Mouse (Mus musculus) left cerebral cortex, postnatal 4 days (tissue): Measurements from ENCODE around the gene Ifi214. TPM values are rescaled to one million over a fixed set of nuclear protein-coding genes. Genes with fewer than 3 reads are reported as not detected.
"Not testable (repeated sequence)": the region's sequence is repeated elsewhere in the genome, so short reads cannot be mapped to it uniquely, and the experiment has no call there.

Source experiments
- DNase-seq: peaks from one replicate; pipeline ENCODE4 v3.0.0-alpha.2; 2022
- intact Hi-C: fragments of 180-260 bp; cut with DNase I; formaldehyde crosslinking; loops from one replicate; pipeline ENCODE4 v1.15.1; 2025
- microRNA-seq: library from miRNA; unstranded; fragments of <30 nt; microRNA quantifications from one replicate; pipeline ENCODE4 v1.2.0, GENCODE M21; 2022
- total RNA-seq, 2 experiments: library from RNA; stranded (reverse); gene quantifications; 2 replicates each; pipeline ENCODE4 v1.2.3; 2021

The Ifi214 gene
- not detected for total RNA-seq

DNA sequence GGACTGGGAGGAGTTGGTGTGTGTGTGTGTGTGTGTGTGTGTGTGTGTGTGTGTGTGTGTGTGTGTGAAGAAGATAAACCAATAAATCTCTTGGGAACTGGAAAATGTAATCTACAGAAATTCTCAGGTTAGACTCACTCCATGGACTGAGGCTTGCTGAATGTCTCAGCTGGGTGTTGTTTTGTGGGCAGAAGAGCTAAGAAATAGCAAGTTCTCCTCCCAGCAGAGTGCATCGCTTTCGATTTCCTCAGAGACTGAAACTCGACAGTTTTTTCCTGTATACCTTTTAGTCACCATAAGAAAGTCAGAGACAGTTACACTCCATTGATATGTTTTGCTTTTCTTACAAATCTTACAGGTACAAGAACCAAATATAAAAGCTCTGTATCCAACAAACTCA is at the start of gene Ifi214:
Gene Ifi214, minus strand, starts transcription at position 167 of the 400 bp plus-strand sequence.
- DNase-seq, intact Hi-C loops: not testable (repeated sequence)

DNA sequence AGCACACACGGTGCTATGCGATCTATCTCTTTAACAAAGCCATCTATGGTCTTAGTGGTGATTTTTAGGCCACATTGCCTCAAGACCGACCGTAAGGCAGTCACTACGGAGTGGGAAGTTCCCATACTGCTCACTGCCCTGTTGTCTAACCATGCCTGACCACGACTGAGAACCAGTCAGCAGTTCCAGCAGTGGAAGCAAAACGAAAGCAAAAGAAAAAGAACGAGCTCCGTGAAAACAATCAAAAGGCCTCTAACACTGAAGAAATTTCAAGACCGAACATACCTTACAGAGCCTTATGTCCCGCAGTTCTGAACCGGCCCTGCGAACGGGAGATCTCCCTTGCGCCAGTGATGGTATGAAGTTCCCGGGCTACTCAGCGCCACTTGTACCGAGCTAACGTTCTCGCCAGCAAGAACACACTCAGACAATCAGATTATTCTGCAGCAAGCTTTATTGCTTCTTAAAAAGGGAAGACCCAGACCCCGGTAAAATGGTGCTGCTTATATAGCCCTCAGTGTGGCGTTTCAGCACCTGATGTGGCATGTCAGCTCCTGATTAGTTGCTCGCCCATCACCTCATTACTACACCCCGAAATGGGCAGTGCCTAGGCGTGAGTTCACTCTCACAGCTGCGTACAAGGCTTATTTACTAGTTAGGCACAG is 44.3 kb upstream of the Ifi214 start:
- intact Hi-C loops = no loop called here
- no peak for DNase-seq

DNA sequence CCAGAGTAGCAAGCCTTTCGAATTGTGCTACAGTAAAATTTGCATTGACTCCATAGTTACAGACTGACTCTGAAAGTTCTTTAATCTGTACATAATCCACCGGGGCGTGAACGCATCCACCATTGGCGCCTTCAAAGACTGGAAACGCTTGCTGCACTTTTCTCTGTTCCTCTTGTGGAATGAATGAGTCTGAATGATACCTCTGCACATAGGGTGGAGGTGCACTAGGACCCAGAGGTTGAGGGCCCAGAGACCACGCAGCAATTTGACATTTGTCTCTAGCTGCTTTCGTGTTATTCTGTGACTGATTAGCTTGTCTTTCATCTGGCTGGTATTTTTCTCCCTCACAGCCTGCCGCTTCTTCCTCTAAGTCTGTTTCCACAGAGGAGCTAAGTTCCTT is 43.3 kb upstream of the Ifi214 start:
- intact Hi-C loops = no loop called here
- no peak for DNase-seq

DNA sequence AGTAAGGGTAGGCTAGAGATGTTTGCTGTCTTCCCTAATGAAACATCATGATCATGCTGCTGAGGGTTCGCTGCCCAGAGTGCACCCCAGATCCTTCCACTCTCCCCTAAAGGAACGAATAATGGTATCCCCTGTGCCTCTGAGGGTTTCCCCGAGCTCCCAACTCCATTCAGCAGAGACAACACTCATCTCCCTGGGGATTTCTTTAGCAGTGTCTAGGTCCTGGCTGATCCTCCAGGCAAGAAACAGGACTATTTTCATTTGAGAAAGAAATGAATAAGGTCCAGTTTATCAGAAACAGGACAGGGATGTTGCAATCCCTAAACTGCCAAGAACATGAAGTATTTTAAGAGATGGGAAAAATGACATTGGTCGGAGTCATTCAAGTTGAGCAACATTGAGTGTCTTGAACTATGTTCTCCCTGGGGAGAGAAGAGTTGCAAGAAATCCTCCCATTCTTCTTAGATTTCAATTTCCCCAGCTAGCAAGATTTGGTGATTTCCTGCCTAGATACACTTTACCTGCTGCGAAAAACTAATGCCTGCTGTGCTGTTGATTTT is 14.8 kb upstream of the Ifi214 start:
- DNase-seq, intact Hi-C loops: not testable (repeated sequence)

DNA sequence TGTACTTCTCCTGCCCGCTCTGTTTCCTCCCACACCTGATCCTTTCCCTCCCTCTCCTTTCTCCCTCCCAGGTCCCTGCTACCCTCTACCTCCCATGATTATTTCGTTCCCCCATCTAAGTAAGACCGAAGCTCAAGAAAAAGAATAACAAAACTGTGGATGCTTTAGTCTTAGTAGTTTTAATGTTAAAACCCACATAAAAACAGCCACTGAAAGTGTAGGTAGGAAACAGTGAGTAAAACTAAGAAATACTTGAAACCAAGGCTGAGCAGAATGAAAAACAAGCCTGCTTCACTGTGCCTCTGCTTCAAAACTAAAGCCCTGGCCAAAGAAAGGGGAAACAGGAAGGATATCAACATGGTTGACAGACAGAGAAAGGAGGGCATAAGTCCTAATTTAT is 13.0 kb upstream of the Ifi214 start:
- intact Hi-C loops, DNase-seq: not testable (repeated sequence)

DNA sequence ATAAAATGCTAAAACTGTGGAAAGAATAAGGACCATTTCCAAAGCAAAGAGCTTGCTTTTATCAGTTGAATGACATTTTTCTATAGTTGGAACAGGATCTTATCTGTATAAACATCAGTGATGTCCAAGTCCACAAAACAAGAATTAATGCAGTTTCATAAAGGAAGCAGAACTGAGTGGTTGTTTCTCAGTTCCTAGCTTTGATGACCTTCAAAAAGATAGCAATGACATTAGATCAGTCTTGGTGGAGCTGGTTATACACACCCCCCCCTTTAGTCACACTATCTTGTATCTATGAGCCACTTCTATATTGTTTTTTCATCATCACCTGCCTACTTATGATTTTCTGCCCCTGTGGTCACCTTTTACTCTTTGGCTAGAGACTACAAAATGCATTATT is 14.3 kb downstream of the Ifi214 start:
- intact Hi-C loops = no loop called here

DNA sequence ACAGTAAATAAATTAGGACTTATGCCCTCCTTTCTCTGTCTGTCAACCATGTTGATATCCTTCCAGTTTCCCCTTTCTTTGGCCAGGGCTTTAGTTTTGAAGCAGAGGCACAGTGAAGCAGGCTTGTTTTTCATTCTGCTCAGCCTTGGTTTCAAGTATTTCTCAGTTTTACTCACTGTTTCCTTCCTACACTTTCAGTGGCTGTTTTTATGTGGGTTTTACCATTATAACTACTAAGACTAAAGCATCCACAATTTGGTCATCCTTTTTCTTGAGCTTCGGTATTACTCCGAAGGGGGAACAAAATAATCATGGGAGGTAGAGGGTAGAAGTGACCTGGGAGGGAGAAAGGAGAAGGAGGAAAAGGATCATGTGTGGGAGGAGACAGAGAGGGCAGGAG is 25.2 kb downstream of the Ifi214 start:
- intact Hi-C loops, DNase-seq: not testable (repeated sequence)

More for the DNA sequence above, 14.3 kb downstream of the Ifi214 start:
- no peak for DNase-seq

DNA sequence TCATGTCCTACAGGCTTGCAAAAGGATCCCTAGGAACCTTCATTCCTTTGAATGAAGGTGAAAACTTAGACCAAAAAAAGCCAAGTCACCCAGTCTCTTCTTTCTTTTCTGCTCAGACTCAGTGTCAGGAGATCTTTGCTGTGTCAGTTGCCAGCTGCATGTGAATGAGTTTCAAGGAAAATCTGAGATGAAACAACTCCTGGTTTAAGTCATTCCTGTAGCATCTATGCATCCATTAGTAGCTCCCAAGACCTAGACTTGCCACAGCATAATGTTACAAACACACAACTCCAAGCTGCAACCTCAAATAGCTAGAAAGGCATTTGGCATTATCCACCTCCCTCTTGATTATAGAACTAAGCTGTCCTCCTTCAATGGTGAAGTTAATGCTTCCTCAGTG is 44.3 kb downstream of the Ifi214 start:
- DNase-seq, intact Hi-C loops: not testable (repeated sequence)

DNA sequence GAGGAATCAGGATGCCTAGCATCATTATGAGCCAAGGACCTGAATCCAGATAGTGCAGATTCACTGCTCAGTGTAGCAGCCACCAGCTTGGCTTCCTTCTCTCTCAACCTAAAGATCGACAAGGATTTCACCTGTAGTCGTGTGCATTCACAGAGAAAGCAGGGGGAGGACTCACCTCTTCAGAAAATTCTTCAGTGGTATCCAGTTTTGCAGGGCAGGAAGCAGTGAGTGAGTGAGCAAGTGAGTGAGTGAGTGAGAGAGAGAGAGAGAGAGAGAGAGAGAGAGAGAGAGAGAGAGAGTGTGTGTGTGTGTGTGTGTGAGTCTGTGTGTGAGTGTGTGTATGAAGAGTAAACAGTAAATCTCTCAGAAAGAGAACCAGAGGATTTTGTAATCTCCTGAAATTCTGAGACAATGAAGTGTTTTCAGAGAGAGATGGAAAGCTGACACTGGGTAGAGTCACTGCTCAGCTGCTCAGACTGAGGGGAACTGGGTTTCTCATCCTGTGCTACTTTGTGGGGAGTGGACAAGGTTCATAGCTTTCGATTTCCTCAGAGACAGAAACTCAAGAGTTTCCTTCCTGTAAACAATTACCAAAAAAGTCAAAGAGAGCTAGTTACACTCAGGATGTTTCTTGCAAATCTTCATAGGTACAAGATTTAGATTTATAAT is 44.8 kb downstream of the Ifi214 start, which contains the start of gene Ifi206:
Gene Ifi206, minus strand, starts transcription at position 230 of the 669 bp plus-strand sequence.
- DNase-seq, intact Hi-C loops: not testable (repeated sequence)

DNA sequence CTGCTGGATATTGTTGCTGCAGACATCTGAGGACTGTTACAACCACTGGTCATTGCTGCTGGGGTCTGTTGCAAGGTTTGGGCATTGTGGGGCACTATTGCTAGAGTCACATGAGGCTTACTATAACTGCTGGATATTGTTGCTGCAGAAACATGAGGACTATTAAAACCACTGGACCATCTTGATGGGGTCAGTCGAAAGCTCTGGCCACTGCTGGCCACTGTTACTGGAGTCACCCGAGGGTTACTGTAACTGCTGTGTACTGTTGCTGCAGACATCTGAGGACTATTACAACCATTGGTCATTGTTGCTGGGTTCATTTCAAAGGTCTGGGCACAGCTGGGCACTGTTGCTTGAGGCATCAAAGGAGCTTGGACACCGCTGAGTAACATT is 54.6 kb downstream of the Ifi214 start:
- DNase-seq, intact Hi-C loops: not testable (repeated sequence)

DNA sequence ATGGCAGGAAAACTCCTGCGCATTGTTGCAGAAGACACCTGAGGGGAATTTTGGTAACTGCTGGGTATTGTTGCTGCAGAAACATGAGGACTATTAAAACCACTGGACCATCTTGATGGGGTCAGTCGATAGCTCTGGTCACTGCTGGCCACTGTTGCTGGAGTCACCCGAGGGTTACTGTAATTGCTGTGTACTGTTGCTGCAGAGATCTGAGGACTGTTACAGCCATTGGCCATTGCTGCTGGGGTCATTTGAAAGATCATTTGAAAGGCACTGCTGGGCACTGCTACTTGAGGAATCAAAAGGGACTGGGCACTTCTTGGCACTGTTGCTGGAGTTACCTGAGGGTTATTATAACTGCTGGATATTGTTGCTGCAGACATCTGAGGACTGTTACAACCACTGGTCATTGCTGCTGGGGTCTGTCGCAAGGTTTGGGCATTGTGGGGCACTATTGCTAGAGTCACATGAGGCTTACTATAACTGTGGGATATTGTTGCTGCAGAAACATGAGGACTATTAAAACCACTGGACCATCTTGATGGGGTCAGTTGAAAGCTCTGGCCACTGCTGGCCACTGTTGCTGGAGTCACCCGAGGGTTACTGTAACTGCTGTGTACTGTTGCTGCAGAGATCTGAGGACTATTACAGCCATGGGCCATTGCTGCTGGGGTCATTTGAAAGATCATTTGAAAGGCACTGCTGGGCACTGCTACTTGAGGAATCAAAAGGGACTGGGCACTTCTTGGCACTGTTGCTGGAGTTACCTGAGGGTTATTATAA is 55.2 kb downstream of the Ifi214 start:
- intact Hi-C loops, DNase-seq: not testable (repeated sequence)

Small RNA genes within 50 kb of the gene (microRNA-seq; reads per million reads assigned to microRNA genes)
- not detected for gene Gm44481

Other genes with a start within 250 kb of the Ifi214 start
- gene Ackr1, start 202.2 kb downstream of the Ifi214 start, total RNA-seq = 100 to 1,000 TPM; 134 to 136 TPM
- 10 to 100 TPM in 1 of 2 experiments, 1 to 10 TPM in 1; 8.3 to 11.1 TPM for gene Aim2, start 185.1 kb downstream of the Ifi214 start, total RNA-seq
- 100 to 1,000 TPM; 502 to 546 TPM for gene Cadm3, start 168.3 kb downstream of the Ifi214 start, total RNA-seq
- gene Ifi206, start 44.9 kb downstream of the Ifi214 start, total RNA-seq = not detected
- under 1 TPM in 1 of 2 experiments, not detected in 1; 0.12 TPM for gene Ifi213, start 63.3 kb upstream of the Ifi214 start, total RNA-seq
- gene Ifi209, start 95.0 kb upstream of the Ifi214 start, total RNA-seq = not detected
- gene Ifi208, start 137.7 kb upstream of the Ifi214 start, total RNA-seq = under 1 TPM in 1 of 2 experiments, not detected in 1; 0.12 TPM
- gene Ifi207, start 205.8 kb upstream of the Ifi214 start, total RNA-seq = under 1 TPM; 0.24 to 0.28 TPM
- under 1 TPM in 1 of 2 experiments, not detected in 1; 0.16 TPM for gene Ifi204, start 231.0 kb upstream of the Ifi214 start, total RNA-seq